Mouse (Mus musculus) testis, adult 2 months (tissue): ENCODE measurements around the gene Kcnq2. TPM values are rescaled to one million over a fixed set of nuclear protein-coding genes. Genes with fewer than 3 reads are reported as not detected.
A peak's percentile ranks its signal among the peaks of the same experiment; 100 is the strongest.

ENCODE experiments used
- H3K27ac ChIP-seq: fragments of 200-500 bp; 2 replicates; pipeline ENCODE4 v1.5.1; 2012; ENCODE audit warnings: low read depth, low read length; ENCODE audit not compliant: control insufficient read depth, insufficient read depth
- H3K27me3 ChIP-seq: fragments of 200-500 bp; 2 replicates; pipeline ENCODE4 v1.6.1; 2012; ENCODE audit warnings: mild to moderate bottlenecking, low read length, moderate library complexity; ENCODE audit not compliant: control insufficient read depth, insufficient read depth
- H3K36me3 ChIP-seq: fragments of 200-500 bp; 2 replicates; pipeline ENCODE4 v1.6.1; 2012; ENCODE audit warnings: mild to moderate bottlenecking, low read length; ENCODE audit not compliant: control insufficient read depth, insufficient read depth
- H3K4me1 ChIP-seq: fragments of 200-500 bp; 2 replicates; pipeline ENCODE4 v1.6.1; 2012; ENCODE audit warnings: low read length; ENCODE audit not compliant: control insufficient read depth, insufficient read depth
- H3K4me3 ChIP-seq: fragments of 200-500 bp; 2 replicates; pipeline ENCODE4 v1.5.1; 2012; ENCODE audit warnings: low read depth, mild to moderate bottlenecking, low read length, moderate library complexity, mixed read lengths; ENCODE audit not compliant: control insufficient read depth
- CTCF ChIP-seq: fragments of 200-500 bp; IDR thresholded peaks from 2 replicates; pipeline ENCODE4 v1.5.1; 2012; ENCODE audit warnings: low read depth, mild to moderate bottlenecking, inconsistent platforms, low read length, moderate library complexity; ENCODE audit not compliant: control insufficient read depth, insufficient read depth, insufficient replicate concordance
- POLR2A ChIP-seq: fragments of 200-500 bp; IDR thresholded peaks from 2 replicates; pipeline ENCODE4 v1.6.1; 2012; ENCODE audit warnings: low read depth, mild to moderate bottlenecking, inconsistent platforms, low read length, moderate library complexity; ENCODE audit not compliant: control insufficient read depth
- polyA plus RNA-seq: library from polyadenylated mRNA; depleted of rRNA; stranded (reverse); fragments of >200 nt; gene quantifications from 2 replicates; pipeline ENCODE4 v1.2.3, GENCODE M21; 2012

The Kcnq2 gene
- polyA plus RNA-seq, 1 experiment: 9.2 TPM

- Histone ChIP-seq H3K27me3 (no peaks in the 10 kb centered on the region), H3K4me3 (no peak overlapping the region), H3K4me1 (no peaks in the 10 kb centered on the region), H3K36me3 (no peaks in the 10 kb centered on the region), H3K27ac (no peak overlapping the region)
- no peak for TF ChIP-seq CTCF
- no peak for TF ChIP-seq POLR2A
Measured at GRCm38 (mm10) chr2:181075501-181075900, 59.6 kb downstream of the Kcnq2 start.

GRCm38 (mm10) chr2:181072403-181072714 lies 62.7 kb downstream of the Kcnq2 start:
- no peaks in the 10 kb centered on the region for H3K27me3 ChIP-seq
- H3K27ac ChIP-seq: no peak overlapping the region
- no peaks in the 10 kb centered on the region for H3K4me1 ChIP-seq
- H3K36me3 ChIP-seq: no peaks in the 10 kb centered on the region
- TF ChIP-seq CTCF: no peak
- no peak for TF ChIP-seq POLR2A
- H3K4me3 ChIP-seq: no peak overlapping the region

GRCm38 (mm10) chr2:181071706-181072402 lies 63.2 kb downstream of the Kcnq2 start:
- no peaks in the 10 kb centered on the region for H3K27me3 ChIP-seq
- no peaks in the 10 kb centered on the region for H3K36me3 ChIP-seq
- no peaks in the 10 kb centered on the region for H3K4me1 ChIP-seq
- TF ChIP-seq CTCF (peak; percentile 72; the same call in 1 of the 2 replicates), POLR2A (no peak)
- H3K4me3 ChIP-seq: no peak overlapping the region
- H3K27ac ChIP-seq: no peak overlapping the region

GRCm38 (mm10) chr2:181070136-181070535 lies 65.0 kb downstream of the Kcnq2 start:
- H3K27me3 ChIP-seq: no peaks in the 10 kb centered on the region
- H3K27ac ChIP-seq: no peak overlapping the region
- no peak for TF ChIP-seq CTCF
- TF ChIP-seq POLR2A: no peak
- no peak overlapping the region for H3K4me3 ChIP-seq
- H3K36me3 ChIP-seq: no peaks in the 10 kb centered on the region
- no peaks in the 10 kb centered on the region for H3K4me1 ChIP-seq

DNA sequence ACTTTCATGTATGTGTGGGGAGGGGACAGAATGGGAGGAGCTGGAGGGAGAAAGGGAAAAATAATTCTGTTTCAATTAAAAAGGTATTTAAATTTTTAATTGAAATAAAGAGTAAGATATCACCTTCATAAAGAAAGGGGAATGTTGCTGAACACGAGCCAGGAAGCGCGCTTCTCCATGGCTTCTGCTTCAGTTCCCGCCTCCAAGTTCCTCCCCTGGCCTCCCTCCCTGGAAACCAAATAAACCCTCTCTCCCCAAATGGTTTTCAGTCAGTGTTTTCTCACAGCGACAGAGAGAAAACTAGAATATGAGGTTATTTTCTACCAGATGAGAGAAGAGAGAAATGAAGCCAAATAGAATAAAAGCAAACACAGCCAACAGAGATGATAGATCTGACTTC lies 66.6 kb downstream of the Kcnq2 start:
- H3K27ac ChIP-seq: no peak overlapping the region
- no peaks in the 10 kb centered on the region for H3K27me3 ChIP-seq
- H3K4me1 ChIP-seq: no peaks in the 10 kb centered on the region
- no peaks in the 10 kb centered on the region for H3K36me3 ChIP-seq
- TF ChIP-seq POLR2A (no peak), CTCF (no peak)
- no peak overlapping the region for H3K4me3 ChIP-seq

GRCm38 (mm10) chr2:181065827-181066226 lies 69.3 kb downstream of the Kcnq2 start:
- H3K27me3 ChIP-seq: no peaks in the 10 kb centered on the region
- no peak overlapping the region for H3K4me3 ChIP-seq
- no peaks in the 10 kb centered on the region for H3K4me1 ChIP-seq
- no peaks in the 10 kb centered on the region for H3K36me3 ChIP-seq
- no peak overlapping the region for H3K27ac ChIP-seq
- TF ChIP-seq CTCF: no peak
- TF ChIP-seq POLR2A: no peak

GRCm38 (mm10) chr2:181060127-181060526 lies 75.0 kb downstream of the Kcnq2 start:
- Histone ChIP-seq H3K36me3 (no peaks in the 10 kb centered on the region), H3K4me1 (no peaks in the 10 kb centered on the region), H3K27me3 (no peaks in the 10 kb centered on the region), H3K4me3 (no peak overlapping the region), H3K27ac (no peak overlapping the region)
- TF ChIP-seq POLR2A: no peak
- peak; percentile 81; the same call in 1 of the 2 replicates for TF ChIP-seq CTCF
